Mouse (Mus musculus): ENCODE measurements around the gene Nop16.

Nop16 gene

DNA sequence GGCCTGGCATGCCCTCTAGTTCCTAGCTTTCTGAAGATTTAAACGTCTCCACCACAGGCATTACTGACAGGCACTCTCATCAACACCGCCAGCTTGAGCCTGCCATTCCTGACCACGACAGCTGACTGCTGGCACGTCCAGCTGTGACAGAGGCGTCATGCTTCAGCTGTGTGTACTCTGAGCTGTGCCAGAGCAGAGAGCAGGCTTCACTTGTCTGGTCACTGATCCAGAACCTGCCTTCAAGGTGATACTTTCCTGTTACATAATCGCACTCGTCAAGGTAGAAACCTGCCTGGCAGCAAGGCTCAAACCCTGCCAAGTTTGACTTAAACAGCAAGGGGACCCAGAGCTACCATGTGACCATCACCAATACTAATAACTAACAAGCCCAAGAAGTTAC, 27.3 kb downstream of the Nop16 start:
- DNase-seq (ENCODE audit: extremely low read depth, low read depth, low spot score): peak; percentile 90

DNA sequence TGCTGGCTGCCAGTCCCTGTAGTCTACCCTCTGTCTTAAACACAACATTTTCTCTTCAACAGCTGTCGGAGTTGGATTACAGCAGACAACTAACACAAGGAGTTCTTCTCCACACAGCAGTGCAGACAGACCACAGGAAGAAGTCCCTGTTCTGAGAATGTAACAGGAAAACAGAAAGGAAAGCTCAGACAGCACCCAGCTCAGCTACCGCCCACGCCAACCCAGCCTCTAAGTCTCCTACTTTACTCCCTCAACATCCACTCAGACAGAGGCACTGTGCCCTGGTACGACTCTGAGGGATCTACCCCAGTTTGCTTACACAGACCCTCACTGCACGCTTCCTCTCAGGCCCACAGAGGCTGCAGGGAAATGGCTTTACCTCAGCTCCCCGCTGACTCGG, 29.3 kb downstream of the Nop16 start:
- DNase-seq (ENCODE audit: extremely low read depth, low read depth, low spot score): no peak

DNA sequence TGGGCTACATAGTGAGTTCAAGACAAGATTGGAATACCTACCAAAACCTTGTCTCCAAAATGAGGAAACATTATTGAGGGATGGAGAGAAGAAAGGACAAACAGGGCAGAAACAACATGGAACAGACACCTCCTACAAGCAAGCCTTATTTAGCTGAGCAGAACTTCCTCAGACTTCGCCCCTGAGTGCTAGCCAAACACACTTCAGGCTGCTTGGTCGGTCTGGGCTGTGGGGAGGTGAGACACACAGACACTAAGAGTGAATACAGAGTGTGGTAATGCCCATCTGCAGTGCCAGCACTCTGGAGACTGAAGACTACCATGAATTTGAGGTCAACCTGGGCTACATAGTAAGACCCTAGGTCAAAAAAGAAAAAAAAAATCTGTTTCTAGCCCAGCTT, 30.2 kb downstream of the Nop16 start:
- no peak for DNase-seq (ENCODE audit: extremely low read depth, low read depth, low spot score)

DNA sequence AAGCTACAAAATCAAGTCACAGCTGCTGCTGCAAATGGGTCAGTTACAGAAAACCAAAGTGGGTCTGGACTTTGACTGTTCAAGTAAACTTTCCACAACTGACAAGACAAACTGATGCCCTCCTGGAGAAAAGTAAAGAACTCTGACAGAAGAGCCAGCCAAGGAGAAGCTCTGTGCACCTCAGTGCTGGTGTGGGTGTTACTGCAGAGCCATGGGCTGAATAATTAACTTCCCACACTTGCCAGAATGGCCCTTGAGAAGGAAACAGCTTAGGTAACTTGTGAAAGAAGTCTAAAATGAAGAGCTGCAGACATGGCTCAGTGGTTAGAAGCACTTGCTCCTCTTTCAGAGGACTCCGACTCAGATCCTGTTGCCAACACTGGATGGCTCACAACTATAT, 32.2 kb downstream of the Nop16 start:
- no peak for DNase-seq (ENCODE audit: extremely low read depth, low read depth, low spot score)

DNA sequence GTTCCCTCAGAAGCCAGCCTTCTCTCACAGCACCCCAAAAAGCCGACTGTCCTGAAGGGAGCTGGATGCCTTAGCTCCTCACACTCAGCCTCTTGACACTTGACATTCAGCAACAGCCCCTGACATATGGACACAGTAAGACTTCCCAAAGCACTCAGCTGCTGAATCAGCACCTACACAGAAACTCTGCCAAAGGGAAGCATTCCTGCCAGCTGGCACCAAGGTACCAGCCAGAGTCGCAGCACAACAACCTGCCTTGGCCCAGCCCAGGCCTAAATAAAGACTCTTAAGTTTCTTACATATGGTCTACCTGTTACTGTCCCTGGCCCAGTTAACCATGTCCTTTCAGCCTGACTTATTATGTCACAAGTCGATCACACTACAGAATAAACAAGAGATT, 33.1 kb downstream of the Nop16 start:
- DNase-seq (ENCODE audit: extremely low read depth, low read depth, low spot score): no peak

DNA sequence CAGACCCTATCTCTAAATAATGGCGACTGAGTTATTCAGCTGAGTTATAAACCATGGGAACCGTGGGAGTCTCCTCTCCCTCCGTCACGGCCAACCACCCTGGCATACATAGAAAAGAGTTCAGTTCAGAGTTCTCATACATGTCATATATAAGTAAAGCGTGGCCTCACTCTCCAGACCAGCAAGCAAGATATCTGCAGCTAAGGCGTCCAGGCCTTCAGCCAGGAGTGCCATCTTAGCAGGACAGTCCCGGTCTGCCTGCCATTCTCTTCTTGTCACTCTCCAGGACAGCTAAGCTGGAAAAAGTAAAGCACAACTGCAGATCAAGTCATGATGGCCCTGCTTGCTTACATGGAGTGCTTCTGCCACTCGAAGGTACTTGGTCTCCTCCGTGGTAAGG, 33.7 kb downstream of the Nop16 start:
- no peak for DNase-seq (ENCODE audit: extremely low read depth, low read depth, low spot score)

DNA sequence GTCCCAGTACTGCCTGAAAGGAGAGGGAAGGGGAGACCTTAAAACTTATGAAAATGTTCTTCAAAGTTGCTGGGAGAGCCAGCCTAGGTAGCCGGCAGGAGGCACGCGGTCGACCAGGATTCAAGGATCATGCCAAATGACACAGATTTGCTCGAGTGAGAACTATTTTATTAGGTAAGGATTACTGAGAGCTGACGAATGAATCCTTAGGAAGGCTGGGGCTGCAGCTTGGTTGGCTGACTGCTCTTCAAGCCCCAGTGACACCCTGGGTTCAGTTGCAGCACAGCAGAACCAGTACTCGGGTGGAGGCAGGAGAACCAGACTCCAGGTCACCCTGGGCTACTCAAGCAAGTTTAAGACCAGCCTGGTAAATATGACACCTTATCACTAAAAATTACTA, 41.9 kb downstream of the Nop16 start:
- DNase-seq (ENCODE audit: extremely low read depth, low read depth, low spot score): no peak
